Mouse (Mus musculus) ovary, adult 18-20 months (tissue): ENCODE results near the gene Lgals3bp.

Source experiments
- DNase-seq: peaks from one replicate; pipeline ENCODE4 v3.0.0; 2022; ENCODE audit warnings: low spot score, mixed read lengths

Gene Lgals3bp

DNA sequence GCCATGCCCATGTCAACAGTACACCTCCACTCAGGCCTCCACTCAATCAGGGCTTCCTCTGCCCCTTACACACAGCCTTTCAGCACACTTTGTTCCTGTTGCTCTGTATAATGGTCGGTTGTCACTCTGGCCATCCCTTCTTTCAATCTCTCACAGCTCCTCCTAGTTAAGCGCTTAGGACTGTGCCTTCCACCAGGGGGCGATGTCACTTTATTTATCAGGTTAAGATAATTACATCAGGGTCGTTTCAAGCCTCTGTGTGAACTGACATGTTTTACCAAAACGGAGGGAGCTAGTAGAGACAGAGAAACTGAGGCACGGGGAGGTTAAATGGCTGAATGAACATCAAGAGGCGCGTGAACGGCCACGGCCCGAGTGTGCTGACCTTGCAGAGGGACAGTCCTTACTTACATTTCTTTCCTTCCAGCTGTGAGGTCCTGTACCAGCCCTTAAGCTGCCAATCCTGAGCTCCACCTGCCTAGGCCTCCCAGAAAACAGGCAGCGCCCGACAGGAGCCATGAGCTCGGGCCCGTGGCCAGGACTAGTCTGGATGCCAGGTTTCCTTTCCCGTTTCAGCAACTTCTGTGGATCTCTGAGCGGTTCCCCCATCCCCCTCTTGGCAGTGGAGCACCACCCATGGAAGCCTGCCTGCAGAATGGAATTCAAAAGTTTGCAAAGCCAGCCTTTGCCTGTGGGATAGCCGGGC lies 21.5 kb upstream of the Lgals3bp start:
- DNase-seq: peak; percentile 60

DNA sequence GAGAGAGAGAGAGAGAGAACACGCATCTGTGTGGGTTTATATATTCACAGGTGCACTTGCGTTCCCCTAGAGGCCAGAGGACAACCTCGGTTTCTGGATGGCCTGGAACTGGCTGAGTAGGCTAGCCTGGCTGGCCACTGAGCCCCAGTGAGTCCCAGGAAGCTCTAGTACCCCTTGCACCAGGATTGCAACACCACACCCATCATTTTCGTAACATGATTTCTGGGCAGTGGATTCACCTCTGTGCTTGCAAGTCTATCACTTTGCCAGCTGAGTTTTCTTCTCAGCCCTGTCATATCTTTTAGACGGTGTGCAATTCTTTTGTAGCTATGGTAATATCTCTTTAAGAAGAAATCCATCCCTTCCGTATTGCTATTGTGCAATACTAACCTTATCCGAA lies 18.4 kb upstream of the Lgals3bp start:
- no peak for DNase-seq

DNA sequence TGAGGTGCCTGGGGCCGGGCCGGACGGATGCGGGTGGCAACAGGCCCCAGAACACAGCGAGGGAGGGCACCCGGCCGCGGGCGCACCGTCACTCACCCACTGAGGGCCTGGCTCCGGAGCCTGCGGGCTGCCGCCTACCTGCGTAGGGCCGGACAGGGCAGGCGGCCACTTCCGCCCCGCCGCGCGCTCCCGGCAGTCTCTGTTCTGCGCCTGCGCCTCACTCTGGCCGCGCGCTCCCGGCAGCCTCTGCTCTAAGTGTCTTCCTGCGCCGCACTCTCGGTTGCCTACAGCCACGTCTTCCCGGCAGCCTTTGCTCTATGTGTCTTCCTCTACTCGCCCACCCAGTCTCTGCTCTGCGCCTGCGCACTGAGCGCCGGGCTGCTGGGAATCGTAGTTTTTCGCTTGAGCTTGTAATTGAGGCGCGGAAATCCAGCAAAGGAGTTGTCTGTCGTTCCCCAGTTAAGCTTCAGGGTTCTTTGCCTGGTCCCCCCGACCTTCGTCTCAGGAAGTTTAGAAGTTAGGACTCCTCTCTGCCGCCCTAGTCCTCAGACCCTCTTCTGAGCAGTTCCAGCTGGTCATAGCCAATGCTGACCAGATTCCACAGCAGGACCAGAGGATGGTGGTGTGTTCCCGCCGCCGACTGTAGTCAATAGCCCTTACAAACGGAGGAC lies 17.1 kb upstream of the Lgals3bp start, which contains the start of gene Cant1:
Gene Cant1 (minus strand): TSS at position 253 of the 671 bp plus-strand sequence.
- peak; percentile 99 for DNase-seq

DNA sequence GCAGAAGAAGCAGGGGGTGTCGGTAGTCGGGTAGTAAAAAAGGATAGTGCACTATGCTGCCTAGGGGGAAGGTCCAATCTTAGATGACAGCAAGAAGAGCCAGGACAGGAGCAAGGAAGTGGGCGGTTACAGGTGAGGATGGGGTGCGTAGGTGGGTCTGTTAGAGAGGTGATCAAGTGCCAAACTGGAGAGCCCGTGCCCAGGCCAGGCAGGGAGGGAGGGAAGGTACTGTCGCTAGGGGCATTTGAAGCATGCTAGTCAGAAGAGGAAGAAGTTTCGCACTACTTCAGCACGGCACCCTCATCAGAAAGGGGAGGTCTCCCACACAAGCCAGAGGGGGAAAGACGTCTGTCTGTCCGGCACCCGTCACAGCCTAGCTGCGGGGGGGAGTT lies 16.5 kb upstream of the Lgals3bp start:
- no peak for DNase-seq

DNA sequence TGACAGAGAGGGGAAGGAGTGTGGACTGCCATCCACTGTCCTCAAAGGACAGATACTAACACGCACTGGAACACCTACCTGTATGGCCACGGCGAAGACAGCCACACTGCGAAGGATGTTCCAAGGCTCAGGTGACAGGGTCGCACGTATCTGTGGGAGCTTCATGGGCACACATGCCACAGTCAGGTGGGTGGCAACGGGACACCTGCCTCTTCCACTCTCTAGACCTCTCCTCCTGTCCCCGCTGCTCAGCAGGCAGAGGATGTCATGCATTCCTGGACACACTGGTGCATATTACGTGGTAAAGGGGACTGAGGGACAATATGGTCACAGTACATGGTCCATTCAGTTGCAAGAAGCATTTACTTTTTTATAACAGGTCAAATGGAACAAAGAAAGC lies 15.6 kb upstream of the Lgals3bp start:
- DNase-seq: no peak

DNA sequence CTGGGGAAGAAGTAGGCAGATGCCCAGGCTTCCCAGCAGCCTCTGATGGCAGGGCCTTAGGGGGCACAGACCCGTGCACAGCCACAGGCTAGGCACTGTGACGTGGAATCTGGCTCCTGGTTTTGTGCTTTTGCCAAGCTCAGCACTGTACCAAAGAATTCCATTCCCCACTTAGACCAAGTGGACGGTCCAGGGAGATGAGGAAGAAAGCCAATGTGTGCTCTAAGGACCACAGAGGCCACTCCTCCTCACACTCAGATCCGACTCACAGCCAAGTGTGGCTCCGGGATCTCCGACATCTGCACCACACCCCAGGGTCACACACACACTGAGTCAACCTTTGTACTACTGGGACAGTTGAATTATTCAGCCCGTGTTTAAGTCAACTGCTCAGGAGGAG lies 14.2 kb upstream of the Lgals3bp start:
- no peak for DNase-seq

DNA sequence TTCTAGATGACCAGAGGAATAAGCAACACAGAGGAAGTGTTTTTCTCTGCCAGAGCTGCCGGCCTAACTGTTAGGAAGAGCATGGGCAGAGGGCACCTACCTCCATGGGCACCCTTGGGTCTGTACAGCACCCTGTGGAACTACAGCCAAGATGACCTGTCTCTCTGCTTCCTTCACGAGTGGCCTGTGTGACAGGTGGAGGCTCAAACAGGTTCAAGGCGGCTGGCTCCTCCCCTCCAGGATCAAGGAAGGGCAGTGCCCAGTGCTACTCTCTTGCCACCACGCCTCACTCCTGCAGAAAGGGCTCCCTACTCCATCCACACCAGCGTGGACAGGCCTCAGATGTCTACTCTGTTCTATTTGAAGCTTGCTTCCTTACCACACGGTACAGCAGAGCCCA lies 13.7 kb upstream of the Lgals3bp start:
- no peak for DNase-seq

DNA sequence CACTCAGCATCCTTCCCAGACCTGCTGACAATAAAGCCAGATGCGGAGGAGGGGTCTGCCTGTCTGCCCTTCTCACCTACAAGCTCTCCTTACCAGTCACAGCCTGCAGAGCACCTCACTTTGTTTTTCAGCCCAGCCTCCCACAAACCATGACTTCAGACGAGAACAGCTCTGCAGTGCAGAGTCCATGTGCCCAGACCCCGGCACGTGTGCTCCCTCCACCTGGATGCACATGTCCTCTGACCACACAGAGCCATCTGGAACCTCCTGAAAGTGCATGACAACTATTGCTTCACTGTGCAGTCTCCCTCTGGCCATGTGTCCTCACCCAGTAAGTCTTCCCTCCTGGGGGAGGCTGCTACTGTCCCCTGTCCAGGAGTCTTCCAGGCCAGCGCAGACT lies 12.4 kb upstream of the Lgals3bp start:
- DNase-seq: no peak

DNA sequence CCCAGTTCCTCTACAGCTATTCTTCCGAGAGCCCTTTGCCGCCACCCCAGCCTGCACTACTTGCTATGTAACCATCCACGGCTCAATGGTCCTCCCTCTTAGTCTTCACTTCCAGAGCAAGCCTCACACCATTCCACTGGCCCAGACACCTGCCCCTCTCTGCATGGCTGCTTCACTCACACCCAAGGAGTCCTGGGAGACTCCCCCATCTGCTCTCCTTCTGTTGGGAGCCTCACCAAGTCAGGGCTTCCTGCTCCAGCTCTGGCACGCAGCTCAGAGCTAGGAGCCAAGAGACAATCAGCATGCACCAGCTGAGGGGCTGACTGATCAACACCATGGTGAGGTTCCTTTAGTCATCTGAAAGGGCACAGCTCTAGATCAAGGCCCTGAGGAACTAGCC lies 11.2 kb upstream of the Lgals3bp start:
- DNase-seq: no peak

DNA sequence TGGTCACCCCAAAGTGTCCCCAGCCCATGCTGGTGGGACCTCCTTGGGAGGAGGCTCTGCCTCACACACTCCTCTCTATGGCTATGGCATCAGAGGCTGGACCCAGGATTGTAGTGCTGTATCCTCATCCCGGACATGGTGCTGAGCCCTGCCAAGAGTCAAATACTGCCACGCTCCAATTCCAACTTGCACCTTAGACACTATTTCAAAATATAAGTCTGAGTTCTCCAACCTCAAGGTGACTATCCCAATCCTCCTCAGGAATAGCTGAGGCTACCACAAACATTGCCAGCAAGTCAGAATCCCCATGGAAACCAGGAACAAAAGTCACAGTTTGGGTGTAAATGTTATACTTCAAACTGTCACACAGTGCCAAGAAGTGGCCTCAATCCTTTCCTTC lies 10.7 kb upstream of the Lgals3bp start:
- no peak for DNase-seq

DNA sequence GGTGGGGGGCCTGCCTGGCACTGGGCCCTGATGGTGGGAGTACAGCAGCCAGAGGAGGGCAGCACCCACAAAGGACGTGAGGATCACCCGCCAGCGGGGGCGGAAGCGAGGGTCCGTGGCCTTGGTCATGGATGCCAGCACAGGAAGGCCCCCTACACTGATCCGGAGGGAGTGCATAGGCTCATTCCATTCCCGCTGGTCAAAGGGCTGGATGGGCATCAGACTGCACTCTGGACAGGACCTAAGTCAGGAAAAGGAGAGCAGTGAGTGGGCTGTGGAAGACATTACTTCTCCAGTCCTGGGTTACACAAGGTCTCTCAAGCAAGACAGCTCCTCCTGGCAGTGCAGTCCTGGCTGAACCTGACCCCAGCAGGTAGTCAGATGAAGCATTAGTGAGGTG lies 9.4 kb upstream of the Lgals3bp start:
- no peak for DNase-seq

DNA sequence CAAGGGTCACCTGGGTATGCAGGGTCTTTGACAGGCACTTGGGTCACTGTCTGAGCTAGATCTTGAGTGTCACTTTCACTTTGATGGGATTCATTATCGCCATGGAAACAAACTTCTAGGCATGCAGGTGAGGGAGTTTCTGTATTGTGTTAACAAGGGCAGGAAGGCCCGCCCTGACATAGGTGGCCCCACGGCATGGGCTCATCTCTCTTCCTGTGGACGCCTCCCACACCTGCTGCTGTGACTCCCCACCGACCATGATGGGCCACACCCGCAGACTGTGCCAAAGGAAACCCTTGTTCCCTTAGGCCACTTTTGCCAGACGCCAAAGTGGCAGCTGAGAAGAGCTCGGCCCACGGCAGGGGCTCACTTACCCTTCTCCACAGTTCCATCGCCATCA lies 8.6 kb upstream of the Lgals3bp start:
- no peak for DNase-seq

DNA sequence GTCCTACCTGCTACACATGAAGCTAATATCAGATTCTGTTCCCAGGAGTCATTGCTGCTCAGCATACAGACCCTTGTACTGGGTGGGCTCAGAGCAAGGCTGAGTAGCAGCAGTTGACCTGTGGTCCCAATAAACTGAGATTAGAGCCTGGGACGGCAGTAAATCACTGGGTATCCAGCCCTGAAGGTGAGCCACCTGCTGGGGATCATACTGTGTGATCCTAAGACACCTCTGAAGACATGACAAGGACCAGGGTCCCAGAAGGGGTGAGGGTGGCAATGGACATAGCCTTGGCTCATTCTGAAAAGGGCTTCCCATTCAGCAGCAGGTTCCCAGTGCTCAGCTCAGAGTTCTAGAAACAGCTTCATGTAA lies 8.2 kb upstream of the Lgals3bp start:
- DNase-seq: no peak

DNA sequence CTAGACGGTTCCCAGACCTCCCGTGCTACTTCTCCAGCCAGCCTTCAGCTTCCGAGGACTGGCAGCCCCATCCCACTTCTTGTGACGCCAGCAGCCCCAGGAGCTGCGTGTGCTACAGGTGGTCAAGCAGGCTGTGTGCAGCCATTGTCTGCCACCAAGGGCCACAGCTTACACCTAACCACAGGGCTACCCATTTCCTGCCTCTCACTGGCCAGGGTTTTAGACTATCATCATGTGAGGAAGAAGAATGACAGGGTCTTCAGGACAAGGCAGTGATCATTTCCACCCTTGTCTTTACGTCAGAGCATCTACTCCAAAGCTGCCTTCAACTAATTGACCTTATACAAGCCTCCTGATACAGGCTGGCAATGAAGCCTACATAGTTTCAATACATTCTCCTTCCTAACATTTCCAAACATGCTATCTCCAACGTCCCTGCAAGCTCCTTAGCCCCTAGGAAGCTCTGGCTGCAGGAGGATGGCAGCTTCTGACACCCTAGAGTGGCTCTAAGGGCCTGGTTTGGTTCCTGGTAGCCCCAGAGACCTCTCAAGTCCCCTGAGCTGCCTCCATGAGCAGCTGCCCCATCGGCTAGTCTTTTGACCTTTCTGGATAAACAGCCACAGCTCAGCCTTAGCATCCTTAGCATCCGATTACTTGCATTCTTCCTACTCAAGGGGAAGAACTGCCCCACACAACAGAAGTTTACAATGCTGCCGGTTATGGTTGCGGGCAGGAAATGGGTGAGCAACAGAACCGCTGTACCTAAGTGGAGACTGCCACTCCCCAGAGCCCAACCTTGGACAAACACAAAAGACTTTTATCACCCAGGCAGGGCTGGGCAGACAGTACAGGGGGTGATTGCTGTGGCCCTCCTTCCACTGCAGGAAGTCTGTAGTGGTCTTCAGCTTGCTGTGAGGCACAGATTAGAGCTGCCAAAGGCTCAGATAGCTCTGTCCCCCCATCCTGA lies 7.5 kb upstream of the Lgals3bp start:
- DNase-seq: no peak

DNA sequence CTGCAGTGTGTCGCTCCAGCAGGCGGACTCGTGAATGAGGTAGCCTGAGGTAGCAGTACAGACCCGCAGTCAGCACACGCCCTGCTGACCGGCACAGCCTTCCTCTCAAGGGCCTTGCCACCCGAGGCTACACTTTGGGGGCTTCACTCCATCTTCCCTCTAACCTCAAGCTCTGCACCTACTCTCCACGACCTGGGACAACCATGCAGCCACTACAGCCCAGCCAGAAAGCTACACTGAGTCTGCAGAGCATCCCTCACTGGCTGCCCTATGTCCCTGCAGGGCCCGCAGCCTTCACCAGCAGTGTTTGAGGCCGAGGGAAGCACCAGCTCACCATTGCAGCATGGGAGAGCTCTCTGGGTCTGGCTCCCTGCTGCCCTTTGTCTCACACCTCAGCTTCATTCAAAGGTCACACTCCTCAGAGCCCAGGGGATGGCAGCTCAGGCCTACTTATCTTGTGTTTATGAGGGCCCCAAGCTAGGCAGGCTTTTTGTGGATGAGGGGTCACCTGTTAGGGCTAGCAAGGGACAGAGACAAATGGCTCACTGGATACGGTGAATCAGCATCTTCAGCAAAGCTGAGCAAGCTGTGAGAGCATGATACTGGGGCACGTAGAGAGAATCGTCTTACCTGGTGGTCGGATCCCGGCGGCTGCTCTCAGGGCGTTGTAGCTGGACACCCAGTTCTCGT lies 6.3 kb upstream of the Lgals3bp start:
- no peak for DNase-seq

DNA sequence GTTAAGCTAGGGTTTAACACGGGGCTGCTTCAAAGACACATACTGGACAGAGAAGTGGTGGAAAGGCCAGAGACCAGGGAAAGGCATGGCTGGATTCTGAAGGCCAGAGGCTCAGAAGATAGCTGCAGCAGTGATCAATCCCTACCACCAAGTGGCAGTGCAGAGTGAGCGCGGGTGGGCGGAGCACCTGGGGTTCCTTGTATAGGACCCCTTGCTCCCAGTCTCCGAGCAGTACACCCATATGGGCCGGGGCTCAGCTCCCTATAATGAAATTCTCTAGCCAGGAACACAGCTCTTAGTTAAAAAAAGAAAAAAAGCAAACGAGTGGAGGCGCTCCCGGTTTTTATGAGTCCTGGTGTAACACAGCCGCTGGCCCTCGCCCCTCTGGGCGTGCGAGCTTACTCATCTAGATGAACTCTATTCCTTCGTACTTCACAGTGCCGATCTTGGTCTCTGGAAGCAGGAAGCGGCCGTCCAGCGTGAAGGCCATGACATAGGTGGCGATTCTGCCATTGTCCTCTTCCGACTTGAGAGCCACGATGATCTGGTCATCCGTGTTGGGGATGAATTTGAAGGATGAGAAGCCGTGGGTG lies 5.5 kb upstream of the Lgals3bp start:
- DNase-seq: no peak

DNA sequence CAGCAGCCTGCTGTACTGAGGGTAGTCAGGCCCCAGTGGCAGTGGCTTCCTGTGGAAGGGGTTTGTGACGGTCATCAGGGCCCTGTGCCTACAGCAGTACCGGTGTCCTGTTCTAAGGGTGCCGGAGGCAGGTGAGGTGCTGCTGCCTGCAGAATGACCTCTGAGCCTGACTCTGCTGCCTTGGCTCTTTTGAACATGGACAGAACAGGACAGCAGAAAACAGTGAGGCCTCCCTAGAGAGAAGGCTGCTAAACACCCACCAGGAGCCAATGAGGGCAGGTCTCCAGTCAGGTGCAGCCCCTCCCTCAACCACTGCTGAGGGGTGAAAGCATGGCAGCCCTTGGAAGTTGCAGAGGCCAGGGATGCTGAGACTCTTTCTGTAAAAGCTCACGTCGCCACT lies 4.6 kb upstream of the Lgals3bp start:
- no peak for DNase-seq

DNA sequence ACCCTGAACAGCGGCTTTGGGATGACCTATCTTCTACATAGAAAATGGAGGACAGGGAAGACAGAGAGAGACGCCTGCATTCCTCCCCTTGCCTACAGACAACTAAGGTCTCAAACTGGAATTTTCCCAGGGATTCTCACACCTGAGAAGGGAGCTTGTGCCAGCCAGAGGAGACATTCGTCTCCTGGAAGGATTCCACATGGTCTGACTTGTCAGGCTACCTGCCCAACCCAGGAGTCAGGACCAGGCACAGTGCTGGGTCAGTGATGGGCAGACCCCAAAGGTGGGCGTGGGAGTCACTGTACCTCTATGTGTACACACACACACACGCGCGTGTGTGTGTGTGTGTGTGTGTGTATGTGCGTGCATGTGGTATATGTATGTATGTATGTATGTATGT lies 3.4 kb upstream of the Lgals3bp start:
- DNase-seq: no peak

DNA sequence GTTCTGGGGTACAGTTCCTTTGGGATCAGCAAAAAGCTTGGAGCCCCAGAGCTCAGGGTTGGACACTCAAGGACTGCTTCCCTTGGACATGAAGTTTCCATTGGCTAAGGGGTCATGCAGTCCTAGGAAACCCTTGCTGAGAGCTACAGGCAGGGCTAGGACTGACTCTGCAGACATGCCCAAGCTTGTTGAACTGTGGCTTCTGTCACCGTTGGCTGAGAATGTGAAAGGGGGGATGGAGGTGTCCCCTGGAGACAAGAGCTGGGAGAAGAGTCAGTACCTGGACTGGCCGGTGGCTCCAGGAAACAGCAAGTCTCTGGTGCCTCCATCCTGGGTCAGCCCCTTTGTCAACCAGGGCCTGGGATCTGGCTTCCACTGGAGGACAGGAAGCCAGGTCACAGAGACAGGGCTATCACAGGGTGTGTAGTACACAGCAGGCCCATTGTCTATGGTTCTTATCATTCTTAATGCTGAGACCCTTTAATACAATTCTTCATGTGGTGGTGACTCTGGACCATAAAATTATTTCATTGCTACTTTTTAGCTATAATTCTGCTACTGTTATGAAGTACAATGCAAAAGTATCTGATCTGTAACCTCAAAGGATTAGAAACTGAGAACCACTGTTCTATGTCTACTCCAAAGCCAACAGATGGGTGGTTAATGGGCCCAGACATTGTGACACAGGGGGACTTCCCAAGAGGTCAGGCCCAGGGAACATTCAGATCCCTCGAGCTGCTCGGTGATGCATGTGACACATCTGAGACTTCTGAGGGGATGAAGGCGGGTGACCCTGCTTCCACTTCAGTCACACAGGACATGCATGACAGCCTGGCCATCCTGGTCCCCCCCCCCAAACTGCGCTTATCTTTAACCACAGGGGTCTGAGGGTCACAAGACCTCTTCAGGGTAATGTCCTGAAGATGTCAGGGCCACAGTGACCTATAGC lies 2.3 kb upstream of the Lgals3bp start:
- no peak for DNase-seq

DNA sequence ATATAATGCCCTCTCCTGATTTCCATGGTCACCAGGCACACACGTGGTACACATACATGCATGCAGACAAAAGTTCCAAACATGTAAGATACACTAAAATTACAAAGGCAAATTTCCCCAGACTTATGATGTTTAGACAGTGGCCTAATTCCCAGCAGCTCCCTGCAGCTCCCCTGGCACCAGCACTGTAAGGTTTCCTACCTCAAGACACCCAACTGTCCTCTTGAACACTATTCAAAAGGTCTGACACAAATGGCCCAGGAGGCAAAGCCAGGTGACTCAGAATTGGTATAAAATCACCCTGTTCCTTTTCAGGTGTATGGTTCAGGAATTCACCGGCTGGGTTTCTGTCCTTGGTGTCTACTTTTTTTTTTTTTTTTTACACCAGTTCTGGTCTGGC lies 1.3 kb upstream of the Lgals3bp start:
- no peak for DNase-seq

DNA sequence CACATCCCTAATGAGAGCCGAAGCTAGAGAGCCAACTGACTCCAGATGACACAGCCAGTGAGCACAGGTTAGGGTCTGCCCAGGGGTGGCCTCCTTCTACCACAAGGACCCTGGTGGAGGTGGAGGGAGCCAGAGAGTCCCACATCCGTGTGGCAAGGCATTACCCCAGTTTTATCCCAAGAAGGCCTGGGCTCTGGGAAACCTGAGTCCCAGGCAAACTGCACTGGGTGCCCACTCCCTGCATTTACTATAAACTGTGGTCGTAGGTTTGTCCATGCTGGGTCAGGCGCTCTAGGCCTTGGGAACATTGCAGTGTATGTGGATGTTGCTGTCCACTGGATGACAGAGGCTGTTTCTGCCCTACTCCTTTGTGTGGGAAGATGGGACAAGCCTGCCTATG lies 697 bp downstream of the Lgals3bp start:
- DNase-seq: no peak
